Mouse (Mus musculus) thymus, postnatal 0 days (tissue): ENCODE data around the gene Tmc3. TPM values are rescaled to one million over a fixed set of nuclear protein-coding genes. Genes with fewer than 3 reads are reported as not detected.
A peak's percentile ranks its signal among the peaks of the same experiment; 100 is the strongest.

Source experiments
- DNase-seq: peaks from one replicate; pipeline ENCODE4 v3.0.0-alpha.2; 2015; ENCODE audit warnings: low spot score
- polyA plus RNA-seq: library from polyadenylated mRNA; unstranded; fragments of >200 nt; fragmentation: Nextera tagmentation; extraction: Ambion mirVana; gene quantifications from 2 replicates; pipeline ENCODE4 v1.2.1, GENCODE M21; 2015

Tmc3 gene
- polyA plus RNA-seq, 1 experiment from 2014 or later = 2.0 TPM

DNA sequence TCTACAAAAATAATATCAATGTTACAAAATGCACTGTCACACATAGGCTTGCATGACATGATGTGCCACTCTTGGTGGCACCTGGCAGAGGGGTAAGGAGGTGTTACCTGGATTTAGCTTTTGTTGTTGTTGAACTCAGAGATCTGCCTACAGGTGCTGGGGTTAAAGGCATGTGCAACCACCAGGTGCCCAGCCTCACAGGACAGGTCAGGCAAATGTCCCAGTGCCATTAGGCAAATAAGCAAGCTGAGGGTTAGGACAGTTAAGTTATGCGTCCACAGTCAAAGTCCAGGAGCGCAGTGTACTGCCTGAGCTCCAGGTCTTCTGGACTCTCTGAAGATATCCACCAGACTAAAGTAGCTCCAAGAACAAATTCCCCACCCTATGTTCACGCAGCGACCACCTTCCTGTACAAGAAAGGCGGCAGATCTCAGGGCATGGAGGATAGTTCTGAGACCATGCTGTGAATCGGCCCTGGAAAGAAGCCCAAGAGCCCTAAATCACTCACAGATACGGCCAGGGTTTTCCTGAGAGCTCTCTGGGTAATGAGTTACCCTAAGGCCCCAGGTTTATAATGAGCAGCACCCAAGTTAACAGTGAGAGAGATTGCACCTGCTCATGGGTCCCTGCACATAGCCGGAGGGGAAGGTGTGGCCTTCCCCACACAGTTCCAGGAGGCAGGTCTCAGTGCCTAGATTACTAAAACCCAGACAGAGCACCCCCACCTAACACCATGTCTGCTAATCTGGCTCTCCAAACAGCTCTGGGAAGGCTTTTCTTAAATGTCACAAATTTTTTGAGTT, 53.3 kb downstream of the Tmc3 start:
- no peak for DNase-seq

DNA sequence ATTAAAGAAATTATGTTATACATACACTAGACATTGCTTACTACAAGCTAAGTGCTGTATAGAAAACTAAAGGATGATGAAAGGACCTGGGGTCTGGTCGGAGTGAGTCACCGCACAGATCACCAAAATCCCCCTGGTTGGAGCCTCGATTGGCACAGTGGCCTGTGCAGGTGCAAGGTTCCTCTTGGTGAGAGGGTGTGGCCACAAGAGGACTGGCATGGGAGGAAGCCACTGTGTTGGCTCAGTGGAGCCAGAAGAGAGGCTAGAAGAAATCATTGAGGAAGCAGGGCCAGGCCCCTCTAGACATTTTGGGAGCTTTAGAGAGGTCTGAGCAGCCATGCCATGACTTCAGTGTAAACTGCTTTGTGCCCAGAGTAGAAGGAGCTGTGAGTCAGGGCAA, 54.4 kb downstream of the Tmc3 start:
- no peak for DNase-seq

- no peak for DNase-seq
These were observed 55.9 kb downstream of the Tmc3 start for GRCm38 (mm10) chr7:83640581-83640980.

- DNase-seq = no peak
These were observed 56.4 kb downstream of the Tmc3 start for GRCm38 (mm10) chr7:83641163-83641562.

GRCm38 (mm10) chr7:83643581-83643980, 58.9 kb downstream of the Tmc3 start:
- DNase-seq = no peak

DNA sequence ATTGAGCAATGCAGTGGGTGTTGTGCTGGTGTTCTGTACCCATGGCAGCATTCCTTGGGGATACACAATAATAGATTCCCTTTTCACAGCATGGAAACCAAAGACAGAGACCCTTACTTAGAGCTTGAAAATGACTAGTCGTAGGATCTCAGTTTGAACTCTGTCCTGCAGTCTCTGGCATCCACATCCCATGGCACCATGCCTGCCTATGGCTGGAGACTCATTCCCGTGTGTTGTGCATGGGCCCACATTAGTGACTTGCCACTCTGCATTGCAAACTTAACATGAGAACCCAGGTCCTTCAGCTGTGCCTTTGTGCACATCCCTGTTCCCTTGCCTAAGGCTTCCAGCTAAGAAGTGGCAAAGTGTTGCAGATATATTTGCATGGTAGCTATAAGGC, 60.0 kb downstream of the Tmc3 start:
- no peak for DNase-seq

- no peak for DNase-seq
These were observed 60.7 kb downstream of the Tmc3 start for GRCm38 (mm10) chr7:83645476-83645875.

GRCm38 (mm10) chr7:83648807-83649206, 64.1 kb downstream of the Tmc3 start:
- DNase-seq = no peak

GRCm38 (mm10) chr7:83650638-83651037, 65.9 kb downstream of the Tmc3 start:
- no peak for DNase-seq

GRCm38 (mm10) chr7:83652498-83652897, 67.8 kb downstream of the Tmc3 start:
- no peak for DNase-seq

DNA sequence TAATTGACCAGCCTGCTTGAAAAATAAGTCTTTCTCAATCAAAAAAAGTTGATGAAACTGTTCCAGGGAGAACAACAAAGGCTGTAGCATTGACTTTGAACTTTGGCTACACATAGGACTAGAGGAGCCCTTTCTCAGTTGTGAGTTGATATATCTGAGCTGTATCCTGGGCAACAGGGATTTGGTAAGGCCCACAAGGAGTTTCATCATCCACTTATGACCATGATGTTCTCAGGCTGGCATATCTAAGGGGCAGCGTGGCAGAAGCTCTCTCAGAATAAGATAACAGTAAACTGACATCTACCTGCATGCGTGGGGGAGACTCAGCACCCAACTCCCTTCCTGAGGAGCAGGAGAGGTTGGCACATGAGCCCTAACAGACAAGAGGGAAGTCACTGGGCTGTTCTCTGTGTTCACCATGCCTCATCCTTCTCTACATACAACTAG, 68.9 kb downstream of the Tmc3 start:
- no peak for DNase-seq

GRCm38 (mm10) chr7:83654196-83654595, 69.5 kb downstream of the Tmc3 start:
- no peak for DNase-seq

DNA sequence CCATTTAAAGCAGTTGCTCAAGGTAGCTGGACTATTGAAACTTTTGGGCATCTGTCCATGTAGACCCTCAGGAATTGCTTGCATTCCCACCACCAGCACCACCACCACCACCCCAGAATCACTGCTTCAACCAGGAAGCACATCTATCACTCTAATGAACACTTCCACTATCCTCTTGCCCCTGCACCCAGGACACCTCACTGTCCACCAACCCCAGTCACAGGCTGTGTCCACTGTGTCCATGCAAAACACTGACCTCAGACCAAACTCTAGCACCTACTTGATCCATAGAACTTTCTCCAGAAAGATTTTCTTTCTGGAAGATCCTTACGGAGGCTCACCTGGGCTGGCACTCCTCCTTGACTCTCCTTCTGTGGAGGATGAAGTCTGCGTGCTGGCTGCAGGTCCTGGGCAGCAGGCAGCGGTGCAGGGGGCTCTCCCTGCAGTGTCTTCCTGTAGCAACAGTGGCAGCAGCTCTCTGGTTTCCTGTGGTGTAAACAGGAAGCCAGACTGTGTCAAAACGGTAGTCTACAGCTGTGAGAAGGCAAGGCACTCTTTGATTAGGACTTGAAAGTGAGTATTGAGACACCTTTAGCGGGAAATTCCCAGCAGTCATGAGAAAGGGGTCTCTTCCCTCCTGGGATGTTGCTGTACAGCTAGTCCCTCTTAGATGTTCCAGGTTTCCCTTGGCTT, 70.4 kb downstream of the Tmc3 start:
- DNase-seq = peak; percentile 90

- DNase-seq = no peak
These were observed 74.0 kb downstream of the Tmc3 start for GRCm38 (mm10) chr7:83658716-83659115.

- DNase-seq = peak; percentile 70
These were observed 74.7 kb downstream of the Tmc3 start for GRCm38 (mm10) chr7:83659159-83660065.

GRCm38 (mm10) chr7:83660273-83660691, 75.6 kb downstream of the Tmc3 start:
- DNase-seq = peak; percentile 77

DNA sequence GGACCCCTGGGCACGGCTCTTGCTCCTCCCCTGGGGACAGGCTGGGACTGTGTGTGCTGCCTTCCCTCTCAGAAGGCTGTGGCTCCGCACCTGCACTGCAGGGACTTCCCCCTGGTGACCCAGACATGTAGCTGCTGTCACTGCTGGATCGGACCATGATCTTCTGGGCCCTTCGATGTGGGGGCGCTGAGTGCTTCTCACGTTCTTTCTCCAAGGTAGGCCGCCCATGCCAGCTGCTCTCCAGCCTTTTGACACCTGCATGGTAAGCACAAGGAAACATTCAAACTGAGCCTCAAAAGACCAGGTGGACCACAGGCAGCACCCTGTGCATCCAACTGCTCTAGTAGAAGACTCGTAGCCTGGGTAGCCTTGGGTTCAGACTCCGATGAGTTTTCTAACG, 76.3 kb downstream of the Tmc3 start:
- DNase-seq = peak; percentile 65

DNA sequence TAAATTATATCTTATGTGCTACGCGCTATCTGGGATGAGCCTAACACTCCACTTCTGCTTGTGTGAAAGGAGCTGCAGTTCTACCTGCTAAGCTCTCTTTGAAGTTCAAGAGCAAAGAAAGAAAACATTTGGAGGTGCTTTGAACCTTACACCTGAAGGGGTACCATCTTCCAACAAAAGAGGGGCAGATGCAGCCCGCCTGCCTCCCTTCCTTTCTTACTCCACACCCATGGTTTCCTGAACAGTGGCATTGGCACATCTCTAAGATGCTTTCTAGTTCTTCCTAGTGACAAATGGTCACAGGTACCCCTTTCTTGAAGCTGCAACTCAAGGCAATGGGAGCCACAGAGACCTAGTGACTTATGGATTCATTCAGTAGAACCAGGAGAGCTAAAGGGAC, 77.0 kb downstream of the Tmc3 start:
- peak; percentile 21 for DNase-seq

- no peak for DNase-seq
These were observed 78.1 kb downstream of the Tmc3 start for GRCm38 (mm10) chr7:83662711-83663375.

DNA sequence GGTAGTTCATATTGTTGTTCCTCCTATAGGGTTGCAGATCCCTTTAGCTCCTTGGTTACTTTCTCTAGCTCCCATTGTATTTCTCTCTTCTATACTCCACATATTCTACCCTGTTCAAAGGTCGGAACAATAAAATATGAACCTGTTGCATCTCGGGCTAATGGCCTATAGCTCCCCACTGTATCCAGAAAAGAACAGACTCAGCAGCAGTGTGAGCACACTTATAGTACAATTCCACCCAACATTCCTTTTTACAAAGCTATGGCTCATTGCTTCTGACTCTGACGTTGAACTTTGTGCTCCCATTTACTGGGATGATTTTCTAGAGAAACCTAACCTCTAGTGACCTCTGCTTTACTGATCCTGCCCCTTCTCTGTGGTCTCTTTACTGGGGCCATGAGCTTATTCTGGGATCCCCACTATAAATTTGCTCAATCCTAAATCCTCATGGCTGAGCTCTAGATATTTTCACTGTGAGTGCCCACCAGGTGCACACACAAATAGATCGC, 81.4 kb downstream of the Tmc3 start:
- DNase-seq = no peak
